Mouse (Mus musculus) gonadal fat pad, adult 2 months (tissue): ENCODE data around the gene Sptbn4. TPM values are rescaled to one million over a fixed set of nuclear protein-coding genes. Genes with fewer than 3 reads are reported as not detected.

Source experiments
- DNase-seq: peaks from one replicate; pipeline ENCODE4 v3.0.0-alpha.2; 2012; ENCODE audit warnings: low read depth
- polyA plus RNA-seq: library from polyadenylated mRNA; depleted of rRNA; stranded (reverse); fragments of >200 nt; gene quantifications from 2 replicates; pipeline ENCODE4 v1.2.3, GENCODE M21; 2012; rRNA removed

The Sptbn4 gene
- polyA plus RNA-seq, 1 experiment = 0.23 TPM

GRCm38 (mm10) chr7:27326101-27326880, 121.2 kb downstream of the Sptbn4 start:
- no peak for DNase-seq

- no peak for DNase-seq
These were observed 121.8 kb downstream of the Sptbn4 start for GRCm38 (mm10) chr7:27325697-27326096.

- no peak for DNase-seq
These were observed 122.6 kb downstream of the Sptbn4 start for GRCm38 (mm10) chr7:27324928-27325327.

- DNase-seq = no peak
These were observed 123.3 kb downstream of the Sptbn4 start for GRCm38 (mm10) chr7:27324161-27324560.

- DNase-seq = no peak
These were observed 124.5 kb downstream of the Sptbn4 start for GRCm38 (mm10) chr7:27323001-27323400.

- no peak for DNase-seq
These were observed 125.2 kb downstream of the Sptbn4 start for GRCm38 (mm10) chr7:27322291-27322690.

- DNase-seq = no peak
These were observed 128.1 kb downstream of the Sptbn4 start for GRCm38 (mm10) chr7:27319411-27319810.

- DNase-seq = no peak
These were observed 131.5 kb downstream of the Sptbn4 start for GRCm38 (mm10) chr7:27315958-27316357.

- no peak for DNase-seq
These were observed 133.1 kb downstream of the Sptbn4 start for GRCm38 (mm10) chr7:27314393-27314792.

GRCm38 (mm10) chr7:27311651-27312284, 135.7 kb downstream of the Sptbn4 start:
- DNase-seq = no peak

GRCm38 (mm10) chr7:27310996-27311535, 136.4 kb downstream of the Sptbn4 start:
- no peak for DNase-seq

GRCm38 (mm10) chr7:27310306-27310705, 137.2 kb downstream of the Sptbn4 start:
- no peak for DNase-seq

GRCm38 (mm10) chr7:27309832-27310231, 137.7 kb downstream of the Sptbn4 start:
- no peak for DNase-seq

GRCm38 (mm10) chr7:27308821-27309549, 138.5 kb downstream of the Sptbn4 start:
- DNase-seq = no peak

- DNase-seq = no peak
These were observed 139.9 kb downstream of the Sptbn4 start for GRCm38 (mm10) chr7:27307551-27307950.

Other genes starting within 250 kb of the Sptbn4 start
- 8.4 and 10.3 TPM in 2 replicates for gene Itpkc, start 219.0 kb downstream of the Sptbn4 start, polyA plus RNA-seq
- 51.5 and 55.4 TPM in 2 replicates for gene Coq8b, start 214.7 kb downstream of the Sptbn4 start, polyA plus RNA-seq
- 20.4 and 22.4 TPM in 2 replicates for gene Numbl, start 189.3 kb downstream of the Sptbn4 start, polyA plus RNA-seq
- gene Ltbp4, start 110.0 kb downstream of the Sptbn4 start, polyA plus RNA-seq = 199 and 260 TPM in 2 replicates
- 50.8 and 57.4 TPM in 2 replicates for gene Shkbp1, start 91.7 kb downstream of the Sptbn4 start, polyA plus RNA-seq
- 0.33 TPM in 1 of 2 replicates, not detected in the other for gene Gm20479, start 90.3 kb downstream of the Sptbn4 start, polyA plus RNA-seq
- gene Blvrb, start 292 bp upstream of the Sptbn4 start, polyA plus RNA-seq = 95.5 and 103 TPM in 2 replicates
- gene Sertad3, start 26.1 kb upstream of the Sptbn4 start, polyA plus RNA-seq = 9.6 and 10.0 TPM in 2 replicates
- 23.0 and 23.7 TPM in 2 replicates for gene Sertad1, start 39.2 kb upstream of the Sptbn4 start, polyA plus RNA-seq
- 2.0 TPM in 2 replicates for gene Prx, start 51.6 kb upstream of the Sptbn4 start, polyA plus RNA-seq
- 1.2 and 1.3 TPM in 2 replicates for gene Hipk4, start 75.6 kb upstream of the Sptbn4 start, polyA plus RNA-seq
- gene Pld3, start 105.5 kb upstream of the Sptbn4 start, polyA plus RNA-seq = 159 and 188 TPM in 2 replicates
- 17.0 and 17.7 TPM in 2 replicates for gene 2310022A10Rik, start 105.5 kb upstream of the Sptbn4 start, polyA plus RNA-seq
- gene Akt2, start 143.9 kb upstream of the Sptbn4 start, polyA plus RNA-seq = 143 and 174 TPM in 2 replicates
- gene Ttc9b, start 206.2 kb upstream of the Sptbn4 start, polyA plus RNA-seq = not detected in 2 replicates
- gene Map3k10, start 226.9 kb upstream of the Sptbn4 start, polyA plus RNA-seq = 20.1 and 22.1 TPM in 2 replicates
- 0.51 and 0.85 TPM in 2 replicates for gene Zfp607b, start 241.7 kb upstream of the Sptbn4 start, polyA plus RNA-seq